Mouse (Mus musculus) ES-Bruce4 (cell line): ENCODE measurements around the gene Tmc1.

Source experiments
- CTCF ChIP-seq: IDR thresholded peaks from one replicate; pipeline ENCODE4 v1.8.1; 2011; ENCODE audit warnings: low read depth, low read length
- EP300 ChIP-seq: IDR thresholded peaks from 2 replicates; pipeline ENCODE4 v1.6.1; 2011; ENCODE audit warnings: low read depth, low read length; ENCODE audit not compliant: insufficient read depth
- POLR2A ChIP-seq: IDR thresholded peaks from one replicate; pipeline ENCODE4 v1.8.1; 2011; ENCODE audit warnings: low read length; ENCODE audit not compliant: insufficient read depth

DNA sequence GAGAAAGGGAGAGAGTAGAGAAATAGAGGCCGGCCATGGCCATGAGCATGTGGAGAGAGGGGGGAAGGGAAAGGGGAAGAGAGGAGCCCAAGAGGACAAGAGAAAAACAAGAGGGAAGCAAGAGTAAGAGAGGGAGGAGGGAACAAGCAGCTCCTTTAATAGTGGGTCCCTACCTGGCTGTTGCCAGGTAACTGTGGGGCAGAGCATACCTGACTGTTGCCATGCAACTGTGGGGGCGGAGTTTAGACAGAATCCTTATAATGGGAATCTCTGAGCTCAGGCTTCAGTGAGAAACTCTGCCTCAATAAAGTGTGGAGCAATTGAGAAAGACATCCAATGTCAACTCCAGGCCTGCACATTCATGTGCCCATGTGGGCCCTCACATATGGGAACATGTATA is 38.9 kb downstream of the Tmc1 start:
- no peak for TF ChIP-seq CTCF
- TF ChIP-seq POLR2A = no peak
- no peak for TF ChIP-seq EP300
